Mouse (Mus musculus) bone marrow macrophage, adult 2 months (primary cell): ENCODE measurements around the gene Nol3.

ENCODE experiments used
- CTCF ChIP-seq: IDR thresholded peaks from 2 replicates; pipeline ENCODE4 v1.5.1; 2012; ENCODE audit warnings: low read depth, mild to moderate bottlenecking, low read length, moderate library complexity
- POLR2A ChIP-seq: IDR thresholded peaks from 2 replicates; pipeline ENCODE4 v1.6.1; 2012; ENCODE audit warnings: mild to moderate bottlenecking, low read depth, low read length, borderline replicate concordance

- TF ChIP-seq CTCF (no peak), POLR2A (no peak)
Measured at GRCm38 (mm10) chr8:105263244-105263912, 12.6 kb upstream of the Nol3 start.
